Mouse (Mus musculus) kidney, postnatal 14 days (tissue): ENCODE data around the gene Ntm.

Experiments
- DNase-seq: peaks from one replicate; pipeline ENCODE4 v3.0.0; 2022; ENCODE audit warnings: mixed read lengths

Ntm gene

DNA sequence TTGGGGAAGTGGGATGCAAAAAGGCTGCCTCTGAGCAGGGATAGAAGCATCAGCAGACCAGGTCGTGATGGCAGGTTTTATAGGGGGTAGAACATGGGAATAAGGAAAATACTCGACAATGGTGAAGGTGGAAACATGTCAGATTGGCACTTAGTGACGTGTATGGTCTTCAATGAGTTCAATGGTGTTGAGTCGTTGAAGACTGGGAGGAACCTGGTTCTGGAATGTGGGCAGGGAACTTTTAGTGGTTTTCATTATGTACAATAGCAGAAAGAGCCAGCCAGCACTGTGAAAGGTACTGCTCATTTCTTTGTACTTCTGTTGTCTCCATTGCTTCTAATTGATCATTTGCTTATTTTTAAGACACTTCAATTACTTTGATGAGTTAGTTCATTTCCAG is 214.9 kb downstream of the Ntm start:
- DNase-seq, result no peak

DNA sequence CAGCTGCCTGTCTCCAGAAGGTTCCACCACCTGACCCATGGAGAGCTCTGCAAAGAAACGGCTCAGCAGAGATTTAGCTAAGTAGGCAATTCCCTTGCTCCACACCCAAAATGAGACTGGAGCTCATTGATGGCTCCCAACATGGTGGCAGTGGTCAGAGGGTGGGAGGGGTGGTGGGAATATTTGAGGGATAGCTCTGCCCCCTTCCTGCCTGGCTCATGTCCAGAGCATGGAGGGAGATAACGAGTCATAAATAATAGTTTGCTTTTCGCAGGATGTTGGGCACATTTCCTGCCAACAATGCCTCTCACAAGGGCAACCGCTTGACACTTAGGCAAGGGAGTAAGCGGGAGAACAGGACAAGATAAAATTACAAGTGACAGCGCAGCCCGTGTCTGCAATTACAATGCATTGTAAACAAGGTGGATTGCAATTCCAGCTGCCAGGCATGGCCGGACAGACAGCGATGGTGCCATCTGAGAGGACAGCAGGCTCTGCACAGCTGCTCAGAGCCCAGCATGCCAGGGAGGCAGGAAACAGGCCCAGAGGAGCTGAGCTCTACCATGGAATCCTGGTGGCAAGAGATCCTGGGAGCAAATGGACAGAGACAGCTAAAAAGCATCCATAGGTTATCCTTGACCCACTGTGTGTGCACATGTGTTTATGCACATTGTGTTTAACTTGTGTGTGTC is 224.0 kb downstream of the Ntm start:
- peak; percentile 6 for DNase-seq

DNA sequence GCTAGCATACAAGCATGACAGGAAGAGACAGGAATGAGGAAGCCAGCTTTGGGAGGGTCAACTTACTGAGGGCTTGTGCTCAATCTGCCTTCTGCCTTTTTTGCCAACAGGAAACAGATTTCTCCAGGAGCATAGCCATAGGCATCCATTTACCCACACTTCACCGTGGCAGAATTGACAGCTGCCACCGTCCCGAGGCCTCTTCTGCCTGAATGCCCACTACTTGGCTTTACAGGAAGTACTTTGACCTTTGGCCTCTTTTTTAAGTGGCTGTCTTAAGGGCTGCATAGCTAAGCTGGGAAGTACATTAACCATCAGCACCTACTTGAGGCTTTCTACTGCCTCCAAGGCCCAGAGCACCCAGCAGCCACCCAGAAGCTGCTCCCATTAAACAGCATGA is 226.9 kb downstream of the Ntm start:
- DNase-seq, result peak; percentile 1

DNA sequence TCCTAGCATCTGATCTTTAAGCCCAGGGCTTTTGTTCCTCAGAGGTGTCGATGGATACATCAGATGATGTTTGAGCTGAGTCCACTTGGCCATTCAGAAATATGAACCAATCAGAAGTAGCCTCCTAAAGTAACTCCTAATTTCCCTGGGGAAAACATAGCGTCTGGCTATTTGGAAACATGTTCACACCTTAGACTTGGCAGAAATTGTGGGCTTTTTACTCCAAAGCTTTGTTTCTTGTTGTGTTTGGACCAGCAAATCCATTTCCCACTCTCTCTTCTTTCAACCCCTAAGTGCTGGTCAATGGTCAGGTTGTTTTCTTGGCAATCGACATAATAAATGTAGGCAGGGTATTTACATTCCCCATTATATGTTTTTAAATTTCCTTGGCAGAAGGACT is 230.0 kb downstream of the Ntm start:
- no peak for DNase-seq

DNA sequence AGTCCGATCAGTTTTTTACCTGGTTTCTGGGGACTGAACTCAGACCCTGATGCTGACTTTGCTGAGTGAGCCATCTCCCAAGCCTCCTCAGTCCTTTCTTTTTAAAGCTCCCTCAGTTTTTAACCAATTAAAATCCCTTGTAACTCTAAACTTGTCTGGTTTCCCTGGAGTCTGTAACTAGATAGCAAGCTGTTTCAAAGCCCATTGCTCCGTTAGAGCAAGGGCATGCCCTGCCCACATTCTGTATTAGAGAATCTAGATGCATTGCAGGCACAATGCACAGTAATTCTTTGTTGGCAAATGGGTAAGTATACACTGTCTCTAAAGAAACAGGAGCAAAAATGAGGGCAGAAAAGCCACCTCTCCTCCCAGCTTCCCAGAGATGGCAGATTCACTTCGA is 231.3 kb downstream of the Ntm start:
- no peak for DNase-seq

DNA sequence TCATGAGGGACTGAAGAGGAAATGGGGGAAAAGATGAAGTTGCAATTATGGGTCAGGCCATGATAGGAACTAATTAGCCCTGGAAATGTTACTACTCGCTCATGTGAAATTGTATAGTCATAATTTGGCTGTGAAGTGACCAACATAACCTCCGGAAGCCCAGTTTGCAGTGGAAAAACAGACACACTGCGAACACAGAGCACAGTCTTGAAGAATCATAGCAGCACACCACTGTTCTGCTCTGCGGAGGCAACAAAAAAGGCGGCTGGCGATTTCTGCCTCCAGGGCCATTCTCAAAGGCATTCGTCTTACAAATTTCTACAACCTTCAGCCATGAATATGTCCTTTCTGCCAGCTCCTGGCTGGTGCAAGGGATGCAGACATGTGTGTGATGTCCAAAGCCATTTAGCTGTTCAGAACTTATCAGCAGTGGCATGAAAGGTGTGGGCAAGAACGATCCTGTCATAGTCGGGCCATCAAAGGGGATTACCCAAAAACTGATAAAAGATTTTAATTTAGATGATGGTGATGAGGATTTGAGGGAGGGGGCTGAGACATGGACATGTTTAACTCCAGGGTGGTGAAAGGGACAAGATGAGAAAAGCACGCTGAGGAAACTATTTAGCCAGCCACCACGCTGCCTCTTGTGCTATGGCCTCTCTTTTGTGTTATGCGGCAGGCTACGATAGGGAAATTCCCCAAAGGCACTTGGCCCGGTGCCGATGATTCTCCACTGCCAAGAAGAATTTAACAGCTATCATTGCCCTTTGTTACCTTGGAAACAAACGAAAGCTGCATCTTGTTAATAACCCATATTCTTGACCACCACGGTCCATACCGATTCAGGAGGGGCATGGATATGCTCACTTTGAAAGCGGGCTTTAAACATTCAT is 235.2 kb downstream of the Ntm start:
- DNase-seq, result no peak

DNA sequence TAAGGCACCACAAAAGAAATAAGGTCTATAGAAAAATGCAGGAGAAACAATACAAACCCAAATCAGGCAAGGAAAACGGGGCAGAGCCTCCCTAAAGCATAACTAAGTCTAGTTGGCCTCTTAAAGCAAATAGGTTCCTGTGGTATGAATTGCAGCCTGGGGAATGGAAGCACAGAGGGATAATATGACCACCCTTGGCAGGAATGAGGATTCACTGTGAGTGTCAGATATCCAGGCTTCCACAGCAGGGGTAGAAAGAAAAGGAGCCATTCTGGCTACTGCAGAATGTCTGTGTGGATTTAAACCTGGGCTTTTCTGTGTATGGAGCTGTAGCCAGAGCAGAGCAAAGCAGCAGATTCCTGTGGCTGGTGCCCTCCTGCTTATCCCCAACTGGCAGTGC is 241.5 kb downstream of the Ntm start:
- DNase-seq, result no peak

DNA sequence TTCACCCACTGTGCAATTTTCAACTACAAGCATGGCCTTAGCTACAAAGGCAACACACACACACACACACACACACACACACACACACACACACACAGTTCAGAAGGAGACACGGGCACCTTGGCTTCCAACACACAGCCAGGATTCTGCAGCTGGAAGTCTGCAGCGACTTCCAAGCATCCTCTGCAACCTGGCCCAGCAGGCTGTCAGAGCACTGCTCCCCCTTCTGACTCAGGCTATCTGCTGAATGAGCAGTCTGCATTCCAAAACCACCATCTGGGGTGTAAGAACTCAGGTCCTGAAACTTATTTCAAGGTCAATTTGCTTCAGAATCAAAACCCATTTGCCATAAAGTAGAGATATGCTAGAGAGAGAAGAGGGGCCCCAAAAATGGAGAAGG is 246.1 kb downstream of the Ntm start:
- DNase-seq, result no peak

DNA sequence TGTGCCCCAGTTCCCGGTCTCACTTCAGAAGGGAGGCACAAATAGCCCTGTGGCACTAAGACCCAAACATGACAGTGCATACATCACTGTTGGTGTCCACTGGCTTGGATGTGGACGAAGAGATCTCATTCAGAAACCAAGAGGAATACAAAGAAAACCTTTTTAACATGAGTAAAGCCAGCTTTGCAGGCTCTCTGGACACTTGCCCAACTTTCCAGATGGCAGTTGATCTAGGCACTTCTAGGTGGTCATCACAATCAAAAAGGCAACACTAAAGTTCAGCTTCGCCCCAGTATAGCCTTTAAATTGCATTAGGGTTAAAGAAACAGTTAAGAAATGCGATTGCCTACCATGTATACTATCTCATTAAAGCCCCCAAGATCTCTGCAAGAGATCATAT is 264.7 kb downstream of the Ntm start:
- no peak for DNase-seq

DNA sequence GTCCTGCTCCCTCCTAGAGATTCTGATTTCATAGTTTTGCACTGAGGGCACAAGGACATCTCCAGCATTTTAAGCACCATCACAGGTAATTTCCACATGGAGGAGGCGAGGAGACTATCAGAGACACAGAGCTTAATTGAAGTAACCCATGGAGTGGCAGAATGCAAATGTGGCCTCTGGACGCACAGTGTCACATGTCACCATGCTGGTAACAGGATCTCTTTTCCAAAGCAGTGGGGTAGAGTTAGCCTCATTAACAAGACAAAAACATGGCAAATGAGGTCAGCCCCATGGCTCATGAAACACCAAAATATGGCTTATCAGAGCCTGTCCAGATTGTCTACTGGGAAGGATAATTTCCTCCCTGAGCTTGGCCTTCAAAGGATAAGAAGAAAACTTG is 268.8 kb downstream of the Ntm start:
- DNase-seq, result no peak

DNA sequence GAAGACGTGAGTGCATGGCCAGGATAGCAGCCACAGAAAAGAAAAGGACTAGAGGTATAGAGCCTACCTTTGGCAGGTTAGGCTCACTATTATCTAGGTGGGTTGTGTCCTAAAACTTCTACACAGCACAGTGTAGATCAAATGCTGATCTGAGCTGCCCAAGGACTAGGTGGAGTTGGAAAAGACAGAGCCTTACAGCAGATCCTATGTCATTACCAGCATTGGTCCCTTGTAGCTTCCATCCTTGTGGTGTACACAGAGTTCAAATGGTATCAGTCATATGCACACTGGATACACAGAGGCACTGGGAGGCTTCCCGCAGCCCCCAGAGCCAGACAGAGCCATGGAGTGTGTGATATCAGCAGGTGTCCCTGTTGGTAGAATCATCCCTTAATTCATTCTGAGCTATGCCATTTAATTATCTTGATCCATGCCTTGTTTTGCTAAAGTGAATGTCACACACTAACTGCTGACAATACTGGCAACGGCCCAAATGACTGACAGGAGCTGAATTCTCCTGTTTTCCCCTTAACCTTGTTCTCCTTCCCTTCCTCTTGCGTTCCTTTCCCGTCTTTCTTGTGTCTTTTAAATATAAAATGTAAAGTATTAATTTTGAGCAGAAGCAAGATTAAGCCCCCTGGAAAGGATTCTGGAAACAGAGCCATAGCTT is 271.6 kb downstream of the Ntm start:
- no peak for DNase-seq

DNA sequence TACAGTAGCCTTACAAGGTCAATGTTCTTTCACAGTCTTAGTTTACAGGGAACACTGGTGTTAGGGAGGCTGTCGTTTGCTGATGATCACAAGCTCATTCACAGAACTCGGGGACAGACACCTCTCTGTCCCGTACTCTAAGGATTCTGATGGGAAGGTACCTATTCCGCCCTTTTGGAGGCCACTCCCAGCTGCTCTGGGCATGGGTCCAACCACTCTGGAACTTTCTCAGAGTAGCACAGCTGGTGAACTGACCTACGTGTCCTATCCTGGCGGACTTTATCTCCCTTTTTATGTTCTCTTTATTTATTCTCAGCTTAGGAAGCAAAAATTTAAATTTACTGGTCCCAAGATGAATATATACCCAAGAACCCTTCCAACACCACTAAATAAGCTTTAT is 280.7 kb downstream of the Ntm start:
- DNase-seq, result peak; percentile 28

DNA sequence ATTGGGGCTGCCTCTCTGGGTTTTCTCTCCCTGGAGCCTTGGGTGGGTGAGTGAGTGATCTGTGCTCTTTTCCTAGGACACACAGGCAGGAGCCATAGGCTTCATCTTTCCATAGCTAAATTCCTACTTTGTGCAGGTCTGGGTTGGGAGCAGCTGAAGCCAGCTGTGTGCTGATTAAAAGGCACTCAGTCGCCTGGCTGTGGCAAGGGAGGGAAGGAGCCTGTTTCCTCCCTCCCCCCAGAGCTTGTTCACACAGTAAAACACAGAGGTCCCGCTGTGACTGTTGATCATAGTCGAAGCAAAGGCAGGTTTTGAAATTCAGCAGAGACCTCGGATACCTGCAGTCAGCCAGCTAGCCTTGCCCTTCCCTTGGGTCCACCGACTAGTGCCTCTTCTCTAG is 282.3 kb downstream of the Ntm start:
- no peak for DNase-seq

DNA sequence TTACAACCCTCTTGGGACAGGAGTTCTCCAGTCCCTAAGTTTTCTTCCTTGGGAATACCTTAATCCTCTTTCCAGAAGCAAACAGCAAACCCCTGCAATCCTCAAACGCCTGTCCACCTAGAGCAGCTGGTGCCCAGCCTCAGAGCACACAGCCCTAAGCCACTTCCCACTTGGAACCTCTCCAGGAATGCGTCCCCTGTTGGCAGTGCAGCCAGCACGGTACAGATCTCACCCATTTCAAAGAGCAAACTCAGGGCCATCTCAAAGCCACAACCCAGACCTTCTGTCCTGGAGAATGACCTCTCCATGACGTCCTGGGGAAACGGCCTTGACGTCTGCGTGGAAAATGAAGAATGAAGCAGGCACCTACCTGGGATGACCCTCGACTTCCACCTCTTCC is 289.0 kb downstream of the Ntm start:
- DNase-seq, result peak; percentile 41

DNA sequence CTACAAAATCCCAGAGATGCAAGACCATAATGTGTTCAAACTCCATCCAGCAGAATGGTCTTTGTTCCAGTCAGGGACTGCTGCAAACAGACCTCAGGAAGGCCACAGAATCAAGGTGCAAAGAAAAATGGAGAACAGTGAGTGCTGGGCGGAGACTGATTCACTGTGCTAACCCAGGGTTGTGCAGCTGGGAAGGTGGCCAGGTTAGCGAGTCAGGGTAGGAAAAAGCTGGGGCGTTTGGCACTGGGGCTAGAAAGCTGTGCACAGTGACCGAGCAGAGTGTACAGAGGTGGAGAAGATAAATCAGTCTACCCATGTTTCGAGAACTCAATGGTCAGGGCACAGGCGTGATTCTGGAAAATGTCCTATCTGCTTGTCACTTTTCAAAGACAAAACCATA is 291.1 kb downstream of the Ntm start:
- DNase-seq, result no peak

DNA sequence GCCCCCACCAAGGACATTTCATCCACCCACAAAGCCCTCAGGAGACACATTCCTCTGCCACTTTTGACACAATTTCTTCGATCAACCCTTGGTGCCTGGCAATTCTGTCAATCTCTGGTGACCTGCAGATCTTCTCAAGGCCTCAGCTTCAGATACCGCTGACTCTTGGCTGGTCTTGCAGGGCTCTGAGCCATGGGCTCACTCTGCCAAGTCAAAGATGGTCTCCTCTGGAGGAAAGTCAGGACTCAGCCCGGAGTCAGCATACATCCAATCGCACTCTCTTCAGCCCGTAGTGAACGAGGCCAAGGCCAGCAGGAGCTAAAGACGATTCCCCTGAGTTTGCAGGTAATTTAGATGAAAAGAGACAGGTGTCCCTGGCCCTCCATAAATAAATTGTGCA is 299.7 kb downstream of the Ntm start:
- DNase-seq, result no peak

DNA sequence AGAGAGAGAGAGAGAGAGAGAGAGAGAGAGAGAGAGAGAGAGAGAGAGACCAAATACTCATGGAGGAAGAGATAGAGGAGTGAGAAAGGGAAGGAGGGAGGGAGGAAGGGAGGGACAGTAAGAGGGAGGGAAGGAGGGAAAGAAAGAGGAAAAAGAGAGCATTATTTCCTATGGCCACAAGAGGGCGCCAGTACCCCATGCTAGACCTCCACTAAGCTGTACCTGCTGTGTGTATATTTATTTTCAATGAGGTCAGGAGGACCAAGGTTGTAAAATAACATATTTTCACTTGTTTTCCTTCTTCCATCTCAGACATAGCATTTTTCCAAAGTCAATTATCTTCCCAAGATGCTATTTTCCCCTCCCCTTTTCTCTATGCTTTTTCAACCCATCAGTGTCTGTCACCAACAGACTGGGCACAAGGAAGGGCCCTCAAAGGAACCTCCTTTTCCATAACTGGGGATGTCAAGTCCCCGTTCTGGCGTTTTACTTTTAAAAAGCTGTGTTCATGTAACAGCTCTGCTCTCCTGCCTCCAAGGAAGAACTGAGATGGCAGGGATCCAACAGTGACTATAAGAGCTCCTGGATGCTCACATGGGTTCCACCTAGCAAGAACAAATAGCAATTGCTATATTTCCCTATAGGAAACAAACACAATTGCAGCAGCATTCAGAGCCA is 301.3 kb downstream of the Ntm start:
- DNase-seq, result peak; percentile 47

DNA sequence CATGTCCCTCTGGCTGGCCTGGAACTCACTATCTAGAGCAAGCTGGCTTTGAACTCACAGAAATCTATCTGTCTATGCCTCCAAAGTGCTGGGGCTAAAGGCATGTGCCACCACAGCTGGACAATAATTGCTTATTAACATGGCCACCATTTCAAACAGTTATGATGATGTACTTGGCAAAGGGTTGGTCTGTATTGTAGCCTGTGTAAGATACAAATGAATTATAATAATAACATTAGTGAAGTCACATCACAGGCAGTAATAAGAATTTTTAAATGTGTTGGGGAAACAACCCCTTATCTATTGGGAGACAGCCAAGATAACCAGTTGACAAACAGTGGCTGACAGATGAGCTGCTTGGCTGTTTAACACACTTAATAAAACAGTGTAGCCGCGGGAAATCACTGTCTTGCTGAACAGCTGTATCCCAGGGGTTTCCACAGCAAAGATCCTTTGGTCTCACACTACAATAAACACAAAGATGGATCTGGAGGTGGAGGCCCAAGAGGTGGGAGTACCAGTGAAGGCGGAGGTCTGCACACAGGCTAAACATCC is 302.8 kb downstream of the Ntm start:
- no peak for DNase-seq

DNA sequence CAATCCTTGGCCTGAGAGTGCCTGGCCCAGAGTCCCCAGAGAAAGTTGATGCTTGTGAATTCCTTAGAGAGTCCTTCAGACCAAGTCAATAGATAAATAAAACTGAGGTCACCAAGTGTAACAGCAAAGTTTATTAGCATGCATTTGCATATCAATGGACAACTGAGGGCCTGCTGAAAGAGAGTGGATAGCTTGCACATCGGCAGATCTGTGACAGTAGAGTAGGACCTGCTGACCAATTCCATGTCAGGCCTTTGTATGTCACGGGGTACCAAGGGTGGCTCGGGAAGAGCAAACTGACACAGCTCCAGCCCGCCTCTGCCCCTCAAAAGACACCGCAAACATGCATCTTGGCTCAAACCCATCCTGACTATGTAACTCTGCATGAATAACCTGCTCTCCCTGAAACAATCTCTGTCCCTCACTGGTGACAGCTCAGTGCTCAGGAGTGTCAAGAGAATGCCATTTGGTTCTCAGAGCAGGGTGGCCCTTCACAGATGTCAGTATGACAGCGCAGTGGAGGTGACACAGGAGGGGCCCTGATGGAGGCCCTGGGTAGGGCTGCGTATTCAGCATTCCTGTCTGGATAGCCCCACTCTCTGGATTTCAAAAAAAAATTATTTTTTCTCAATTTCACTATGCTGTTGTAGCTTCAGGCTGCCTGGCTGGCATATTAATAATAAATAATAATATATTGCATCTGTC is 305.0 kb downstream of the Ntm start:
- no peak for DNase-seq

DNA sequence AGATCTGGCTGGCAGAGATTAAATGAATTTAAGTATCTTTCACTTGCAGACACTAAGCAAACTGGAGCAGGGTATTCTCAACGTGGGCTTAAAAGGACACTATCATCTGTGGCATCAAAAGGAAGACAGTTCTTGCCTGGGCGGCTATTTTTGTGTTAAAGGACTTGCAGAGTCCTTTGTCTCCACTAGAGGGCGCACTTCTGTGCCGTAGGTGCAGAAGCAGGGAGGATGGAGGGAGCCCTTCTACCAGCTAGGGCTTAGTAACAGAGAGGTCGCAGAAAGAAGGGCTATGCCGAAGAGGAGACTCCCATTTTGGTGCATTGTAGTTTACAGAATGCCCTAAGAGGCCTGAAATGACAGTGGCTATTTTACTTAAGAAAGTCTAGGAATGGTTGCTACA is 308.1 kb downstream of the Ntm start:
- peak; percentile 33 for DNase-seq

DNA sequence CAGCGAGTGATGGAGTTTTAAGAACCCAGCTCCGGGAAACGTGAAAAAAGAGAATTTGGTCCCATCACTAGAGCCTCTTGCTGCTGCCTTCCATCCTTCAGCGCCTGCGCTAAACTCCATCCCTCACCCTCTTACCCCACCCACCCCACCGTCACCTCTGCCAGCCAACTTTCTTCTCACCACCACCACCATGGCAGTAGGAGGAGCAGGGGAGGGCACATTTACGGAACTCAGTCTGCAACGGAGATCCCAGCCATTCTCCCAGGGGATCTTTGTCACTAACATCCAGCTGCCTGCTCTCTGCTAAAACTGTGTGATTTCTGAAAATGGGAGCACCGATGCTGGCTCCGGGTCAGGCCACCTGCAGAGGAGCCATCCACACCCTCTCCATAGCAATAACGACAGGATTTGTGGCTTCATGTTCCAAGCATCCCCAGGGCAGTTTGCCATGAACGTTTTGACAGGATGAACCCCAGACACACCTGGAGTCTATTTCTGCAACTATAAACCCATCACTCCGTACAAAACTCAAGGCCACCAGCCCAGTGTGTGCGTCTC is 309.2 kb downstream of the Ntm start:
- no peak for DNase-seq

DNA sequence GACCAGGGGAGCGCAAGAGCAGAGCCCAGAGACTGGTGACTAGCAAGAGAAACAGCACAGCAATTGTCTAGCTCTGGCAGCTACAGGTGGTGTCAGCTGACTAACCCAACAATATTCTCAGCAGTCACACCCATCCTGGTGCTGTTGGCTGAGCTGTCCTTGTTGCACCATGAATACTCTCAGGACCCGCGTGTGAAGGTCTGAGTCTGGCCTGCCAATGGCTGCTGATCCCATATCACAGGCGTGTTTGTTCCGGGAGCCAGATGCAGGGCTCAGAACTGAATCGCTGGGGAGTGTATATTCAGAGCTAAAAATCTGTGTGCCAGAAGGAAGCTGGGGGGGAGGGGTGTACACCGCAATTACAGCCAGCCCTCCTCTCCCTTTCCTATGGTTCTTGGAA is 310.1 kb downstream of the Ntm start:
- no peak for DNase-seq
